Comparison of ENCODE assay signal across 8 mouse cellular contexts in the genomic region with DNA sequence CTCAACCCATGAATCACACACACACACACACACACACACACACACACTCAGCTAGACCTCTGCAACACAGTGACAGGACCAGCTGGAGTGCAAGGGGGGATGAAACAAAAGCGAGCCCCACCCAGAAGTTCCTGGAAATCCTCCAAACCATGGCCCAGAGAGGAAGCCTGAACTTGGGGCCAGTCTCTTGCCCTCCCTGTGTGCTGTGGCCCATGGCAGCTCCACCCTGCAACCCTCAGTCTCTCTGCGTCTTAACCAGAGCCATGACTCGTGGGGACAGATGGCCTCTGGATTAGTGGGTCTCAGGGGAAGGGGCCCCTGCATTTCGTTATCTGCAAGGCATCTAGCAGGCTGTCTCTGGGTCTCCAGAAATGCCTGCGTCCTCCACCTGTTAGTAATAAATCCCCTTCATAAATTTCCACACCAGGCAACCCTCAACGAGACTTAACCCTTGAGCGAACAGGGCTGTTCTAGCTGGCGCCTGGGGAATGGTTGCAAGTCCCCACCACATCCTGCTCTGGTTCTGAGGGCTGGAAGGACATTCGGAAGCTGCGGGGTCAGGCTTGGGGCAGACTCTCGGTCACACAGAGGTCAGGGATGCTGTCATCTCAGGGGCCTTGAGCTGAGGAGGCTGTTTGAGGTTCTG. TPM values are rescaled to one million over a fixed set of nuclear protein-coding genes. Genes with fewer than 3 reads are reported as not detected.
DNase-seq lines count a peak whose midpoint lies in the region; ATAC-seq lines count a peak whose summit lies in the region.

No protein-coding gene starts in this region.

- H3K27me3 ChIP-seq in neural tube, embryonic 15.5 days (replicated peaks), result peaks cover 3% of the 10 kb centered on the region; the same call in 1 of the 2 replicates
- no peaks in the 10 kb centered on the region for H3K27me3 ChIP-seq in intestine, embryonic 15.5 days (replicated peaks)

- ATAC-seq in neural tube, embryonic 15.5 days (ENCODE audit: low FRiP score), result no peak
- peak; percentile 56 for ATAC-seq in intestine, embryonic 15.5 days

- H3K4me2 ChIP-seq in neural tube, embryonic 15.5 days, result no peak overlapping the region
- 0 out of 2 replicates have a peak overlapping the region, but pooled peaks have one; percentile 2 for H3K4me2 ChIP-seq in intestine, embryonic 15.5 days (replicated peaks)

- no peak overlapping the region for H3K4me3 ChIP-seq in neural tube, embryonic 15.5 days (replicated peaks)
- H3K4me3 ChIP-seq in intestine, embryonic 15.5 days (replicated peaks), result no peak overlapping the region

- H3K27ac ChIP-seq in neural tube, embryonic 15.5 days (replicated peaks), result no peak overlapping the region
- H3K27ac ChIP-seq in intestine, embryonic 15.5 days, result peak overlapping the region; percentile 72

- intact Hi-C loops in gastrocnemius, postnatal 36 days (cut with DNase I), result no loop called here

- peak; percentile 78 for DNase-seq in neural tube, embryonic 10.5 days (ENCODE audit: extremely low spot score, low spot score)
- DNase-seq in embryo, embryonic 11.5 days (ENCODE audit: low read depth, low spot score), result peak; percentile 68
- peak; percentile 74 for DNase-seq in lung, postnatal 10 days
- peak; percentile 32 to 39 for DNase-seq in thymus, postnatal 36 days
- DNase-seq in gastrocnemius, postnatal 36 days, result no peak
- no peak for DNase-seq in layer of hippocampus, adult 9-10 months (ENCODE audit: low spot score)

- WGBS in neural tube, embryonic 15.5 days, result 22% methylated on average over 11 of the region's 11 CpGs
- WGBS in intestine, embryonic 15.5 days, result 13% methylated on average over 11 of the region's 11 CpGs

- H3K36me3 ChIP-seq in neural tube, embryonic 15.5 days, result no peaks in the 10 kb centered on the region
- no peaks in the 10 kb centered on the region for H3K36me3 ChIP-seq in intestine, embryonic 15.5 days

- H3K9me3 ChIP-seq in neural tube, embryonic 15.5 days (replicated peaks), result no peaks in the 10 kb centered on the region
- no peaks in the 10 kb centered on the region for H3K9me3 ChIP-seq in intestine, embryonic 15.5 days

- H3K4me1 ChIP-seq in neural tube, embryonic 15.5 days, result peaks cover 65% of the 10 kb centered on the region
- peaks cover 75% of the 10 kb centered on the region for H3K4me1 ChIP-seq in intestine, embryonic 15.5 days (replicated peaks)

- no peak overlapping the region for H3K9ac ChIP-seq in neural tube, embryonic 15.5 days (replicated peaks)
- H3K9ac ChIP-seq in intestine, embryonic 15.5 days, result no peak overlapping the region

RNA-seq across cellular contexts. Expression of gene Sorcs2, which starts 24.6 kb away (rescaled TPM):
- 14.2 and 14.8 TPM in 2 replicates for polyA plus RNA-seq in neural tube, embryonic 15.5 days (2015; fragmentation: Nextera tagmentation; extraction: Ambion mirVana)
- 9.6 and 10.8 TPM in 2 replicates for polyA plus RNA-seq in intestine, embryonic 15.5 days (2015; fragmentation: Nextera tagmentation; extraction: Ambion mirVana)
- 1 to 10 TPM; 3.4 to 3.5 TPM for total RNA-seq in gastrocnemius, postnatal 36 days (2021)

Comparison
In these comparisons a context has a peak if more than half of its experiments do, and no peak if none do; other contexts are left out.
1. DNase-seq: peak in neural tube, embryonic 10.5 days (single experiment), embryo, embryonic 11.5 days (single experiment), lung, postnatal 10 days (single experiment) and thymus, postnatal 36 days (2 of 2); none in gastrocnemius, postnatal 36 days (0 of 2) and layer of hippocampus, adult 9-10 months (single experiment).